ENCODE assay signal across 8 mouse cellular contexts in the genomic region with DNA sequence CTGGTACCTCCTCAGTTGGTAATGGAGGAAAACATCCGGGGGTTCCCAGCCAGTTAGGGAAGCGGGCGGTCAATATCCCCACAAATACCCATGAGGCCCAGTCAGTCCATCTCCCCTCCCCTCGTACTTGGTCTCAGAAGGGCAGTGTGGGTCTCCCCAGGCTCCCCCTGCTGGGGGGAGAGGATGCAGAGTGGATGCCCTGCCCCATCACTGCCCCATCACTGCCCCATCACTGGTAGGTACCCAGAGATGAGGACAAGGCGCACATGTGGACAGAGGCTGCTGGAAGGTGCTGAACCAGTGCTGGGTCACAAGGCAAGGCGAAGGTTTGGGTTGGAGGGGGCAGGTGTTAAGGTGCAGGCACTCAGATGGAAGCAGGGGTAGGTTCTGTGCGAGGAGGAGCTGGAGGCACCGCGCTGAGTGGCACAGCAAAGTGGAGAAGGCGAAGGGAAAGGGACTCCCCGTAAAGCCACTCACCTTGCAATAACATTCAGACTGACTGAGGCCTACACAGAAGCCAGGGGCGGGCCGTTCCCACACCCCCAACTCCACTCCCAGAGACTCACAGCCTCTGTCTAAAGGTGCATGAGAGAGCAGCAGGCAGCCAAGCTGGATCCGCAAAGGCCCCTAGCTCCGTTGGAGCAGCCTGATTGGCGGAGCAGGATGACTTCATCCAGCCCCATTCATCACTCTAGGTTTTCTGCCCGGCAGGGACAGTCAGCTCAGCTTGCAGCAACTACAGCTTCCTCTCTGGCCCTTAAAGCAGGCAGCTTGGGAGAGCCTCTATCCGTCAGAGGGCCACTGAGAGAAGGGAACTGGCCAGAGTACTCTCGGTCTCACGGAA.
DNase-seq lines count a peak whose midpoint lies in the region; ATAC-seq and TF ChIP-seq lines count a peak whose summit lies in the region.

No protein-coding gene starts in this region.

- H3K27me3 ChIP-seq in kidney, embryonic 16.5 days (ENCODE audit: insufficient read depth, low read length) = no peaks in the 10 kb centered on the region
- H3K27me3 ChIP-seq in kidney, adult 2 months (replicated peaks; ENCODE audit: control insufficient read depth, insufficient read depth, low read length) = no peaks in the 10 kb centered on the region
- no peaks in the 10 kb centered on the region for H3K27me3 ChIP-seq in forebrain, embryonic 16.5 days (replicated peaks; ENCODE audit: control insufficient read depth, insufficient read depth, low read length)
- H3K27me3 ChIP-seq in stomach, embryonic 16.5 days (ENCODE audit: control insufficient read depth, insufficient read depth, low read length) = no peaks in the 10 kb centered on the region

- no peaks in the 10 kb centered on the region for H3K36me3 ChIP-seq in kidney, embryonic 16.5 days (ENCODE audit: insufficient read depth, low read length)
- no peaks in the 10 kb centered on the region for H3K36me3 ChIP-seq in kidney, adult 2 months (ENCODE audit: control insufficient read depth, insufficient read depth, low read length)
- H3K36me3 ChIP-seq in forebrain, embryonic 16.5 days (ENCODE audit: control insufficient read depth, insufficient read depth) = no peaks in the 10 kb centered on the region
- no peaks in the 10 kb centered on the region for H3K36me3 ChIP-seq in macrophage (ENCODE audit: inconsistent target)
- H3K36me3 ChIP-seq in stomach, embryonic 16.5 days (ENCODE audit: control insufficient read depth, insufficient read depth, low read length) = no peaks in the 10 kb centered on the region

- peak overlapping the region; percentile 49 for H3K9ac ChIP-seq in kidney, embryonic 16.5 days (replicated peaks; ENCODE audit: low read length)
- peak overlapping the region; percentile 56 for H3K9ac ChIP-seq in forebrain, embryonic 16.5 days (replicated peaks; ENCODE audit: low read depth, low read length)
- H3K9ac ChIP-seq in stomach, embryonic 16.5 days (ENCODE audit: low read length) = peak overlapping the region; percentile 13; the same call in 1 of the 2 replicates

- no peak for TF ChIP-seq POLR2A in kidney, adult 2 months (IDR thresholded peaks at IDR 0.05; ENCODE audit: low read depth, low read length)

- peaks cover 13% of the 10 kb centered on the region for H3K4me1 ChIP-seq in kidney, embryonic 16.5 days (ENCODE audit: insufficient read depth, low read length)
- H3K4me1 ChIP-seq in kidney, adult 2 months (ENCODE audit: control insufficient read depth, insufficient read depth, low read length) = no peaks in the 10 kb centered on the region; the same call in 1 of the 2 replicates
- H3K4me1 ChIP-seq in forebrain, embryonic 16.5 days (replicated peaks; ENCODE audit: control insufficient read depth, insufficient read depth, low read length) = peaks cover 18% of the 10 kb centered on the region
- peaks cover 13% of the 10 kb centered on the region for H3K4me1 ChIP-seq in stomach, embryonic 16.5 days (ENCODE audit: control insufficient read depth, insufficient read depth, low read length)

- peak overlapping the region; percentile 48 for H3K27ac ChIP-seq in kidney, embryonic 16.5 days (ENCODE audit: low read length)
- no peak overlapping the region for H3K27ac ChIP-seq in kidney, adult 2 months (ENCODE audit: insufficient read depth, low read depth, low read length)
- peak overlapping the region; percentile 86 for H3K27ac ChIP-seq in forebrain, embryonic 16.5 days (ENCODE audit: low read length)
- H3K27ac ChIP-seq in layer of hippocampus, adult 2 months = peak overlapping the region; percentile 93
- H3K27ac ChIP-seq in macrophage = peak overlapping the region; percentile 28
- H3K27ac ChIP-seq in stomach, embryonic 16.5 days (ENCODE audit: low read length) = peak overlapping the region; percentile 9; the same call in 1 of the 2 replicates

- WGBS in kidney, embryonic 16.5 days = 22% methylated on average over 20 of the region's 20 CpGs
- 50% methylated on average over 20 of the region's 20 CpGs for WGBS in kidney, adult 2 months
- WGBS in forebrain, embryonic 16.5 days = 12% methylated on average over 20 of the region's 20 CpGs
- 75% methylated on average over 20 of the region's 20 CpGs for WGBS in macrophage (ENCODE audit: missing documents)
- WGBS in stomach, embryonic 16.5 days = 30% methylated on average over 20 of the region's 20 CpGs

- TF ChIP-seq CTCF in kidney, adult 2 months (conservative IDR thresholded peaks at IDR 0.05; ENCODE audit: insufficient read depth, insufficient read length, low read depth, low read length) = no peak
- peak; percentile 54 for TF ChIP-seq CTCF in layer of hippocampus, adult 2 months (conservative IDR thresholded peaks at IDR 0.05)

- DNase-seq in kidney, adult 2 months = no peak
- peak; percentile 82 for DNase-seq in cerebellum, adult 11-12 months
- DNase-seq in layer of hippocampus, adult 2 months (ENCODE audit: low spot score in 2 of 2) = peak; percentile 77 to 88
- no peak for DNase-seq in c-Kit-positive CD71-positive TER-119-positive erythroid progenitor cells, embryonic 14.5 days (ENCODE audit: low spot score)

- no peaks in the 10 kb centered on the region for H3K9me3 ChIP-seq in kidney, embryonic 16.5 days (ENCODE audit: low read length)
- H3K9me3 ChIP-seq in forebrain, embryonic 16.5 days (ENCODE audit: control insufficient read depth, low read length) = no peaks in the 10 kb centered on the region
- H3K9me3 ChIP-seq in stomach, embryonic 16.5 days (replicated peaks; ENCODE audit: control insufficient read depth, low read length) = no peaks in the 10 kb centered on the region

- peak overlapping the region; percentile 40 for H3K4me2 ChIP-seq in kidney, embryonic 16.5 days (replicated peaks; ENCODE audit: low read depth, low read length)
- H3K4me2 ChIP-seq in forebrain, embryonic 16.5 days (ENCODE audit: low read length) = peak overlapping the region; percentile 55
- H3K4me2 ChIP-seq in stomach, embryonic 16.5 days (ENCODE audit: low read depth, low read length) = peak overlapping the region; percentile 44

- H3K79me2 ChIP-seq in macrophage (ENCODE audit: inconsistent target) = peaks cover 100% of the 10 kb centered on the region

- peak overlapping the region; percentile 9 for H3K4me3 ChIP-seq in kidney, embryonic 16.5 days (ENCODE audit: low read length)
- H3K4me3 ChIP-seq in kidney, adult 2 months (ENCODE audit: insufficient read depth, low read depth, low read length) = no peak overlapping the region
- peak overlapping the region; percentile 32 for H3K4me3 ChIP-seq in forebrain, embryonic 16.5 days (replicated peaks; ENCODE audit: low read length)
- H3K4me3 ChIP-seq in layer of hippocampus, adult 2 months = peak overlapping the region; percentile 50
- no peak overlapping the region; the same call in 1 of the 2 replicates for H3K4me3 ChIP-seq in macrophage (ENCODE audit: inconsistent target)
- H3K4me3 ChIP-seq in stomach, embryonic 16.5 days (replicated peaks; ENCODE audit: low read length) = 0 out of 2 replicates have a peak overlapping the region, but pooled peaks have one; percentile 8

- peak; percentile 81 for ATAC-seq in kidney, embryonic 16.5 days (ENCODE audit: low FRiP score, low TSS enrichment)
- ATAC-seq in forebrain, embryonic 16.5 days = peak; percentile 91
- peak; percentile 75 for ATAC-seq in stomach, embryonic 16.5 days (ENCODE audit: insufficient read depth, low FRiP score)

Comparison
In these comparisons a context has a peak if more than half of its experiments do, and no peak if none do; other contexts are left out.
1. H3K4me3 ChIP-seq: peak in kidney, embryonic 16.5 days (single experiment), forebrain, embryonic 16.5 days (single experiment), layer of hippocampus, adult 2 months (single experiment) and stomach, embryonic 16.5 days (single experiment); none in kidney, adult 2 months (single experiment) and macrophage (single experiment).
2. DNase-seq: peak in cerebellum, adult 11-12 months (single experiment) and layer of hippocampus, adult 2 months (2 of 2); none in kidney, adult 2 months (single experiment) and c-Kit-positive CD71-positive TER-119-positive erythroid progenitor cells, embryonic 14.5 days (single experiment).
3. Peak in every context shown above with its lines, with median percentiles within 50 percentile points of each other: ATAC-seq, H3K4me2 ChIP-seq and H3K9ac ChIP-seq.